Comparison of ENCODE assay signal across 37 mouse cellular contexts in the genomic region with DNA sequence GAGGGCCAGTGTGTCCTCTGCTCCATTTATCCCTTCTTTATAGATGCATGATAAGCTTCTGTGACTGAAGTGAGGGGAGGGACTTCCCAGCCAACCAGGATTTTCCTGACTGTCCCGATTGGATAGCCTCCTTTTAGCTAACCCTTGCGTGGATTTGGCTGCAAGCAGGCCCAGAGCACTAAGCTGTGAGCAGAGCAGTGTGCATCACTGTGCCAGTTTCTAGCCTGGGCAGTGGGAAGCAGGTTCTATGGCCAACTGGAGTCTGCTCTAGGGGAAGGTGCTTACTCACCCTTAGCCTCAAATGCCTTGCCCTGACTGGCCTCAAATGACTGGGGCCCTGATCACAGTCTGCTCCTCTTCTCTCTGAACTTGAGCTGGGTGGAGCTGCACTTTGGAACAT. TPM values are rescaled to one million over a fixed set of nuclear protein-coding genes. Genes with fewer than 3 reads are reported as not detected.
"Had no signal": no experiment of that assay in that cellular context is flagged by ENCODE, and none has a peak within 500 bp of the region (broad histone marks: within the 10 kb centered on the region; RNA-seq: fewer than 3 reads in every experiment).

No protein-coding gene starts in this region.

- H3K36me3 ChIP-seq: heart, embryonic 10.5 days; heart, embryonic 12.5 days; hindbrain, embryonic 10.5 days; hindbrain, embryonic 12.5 days; limb, embryonic 10.5 days; limb, embryonic 12.5 days; liver, embryonic 13.5 days; liver, embryonic 15.5 days had no signal

- H3K9me3 ChIP-seq: heart, embryonic 10.5 days; heart, embryonic 12.5 days; hindbrain, embryonic 10.5 days; hindbrain, embryonic 12.5 days; limb, embryonic 10.5 days; limb, embryonic 12.5 days; liver, embryonic 13.5 days; liver, embryonic 15.5 days had no signal

- H3K9ac ChIP-seq: heart, embryonic 12.5 days; hindbrain, embryonic 12.5 days; hindbrain, embryonic 14.5 days; limb, embryonic 12.5 days; liver, embryonic 13.5 days; liver, embryonic 15.5 days; liver, postnatal 0 days had no signal

- DNase-seq: heart, adult 2 months; heart, postnatal 10 days; heart, postnatal 4 days; kidney, adult 18-20 months; kidney, adult 8-10 months; kidney, postnatal 10 days; kidney, postnatal 25 days; kidney, postnatal 4 days; liver; liver, embryonic 13.5 days; liver, postnatal 0 days had no signal

- H3K4me3 ChIP-seq: heart, adult 2 months; heart, embryonic 10.5 days; heart, embryonic 12.5 days; hindbrain, embryonic 10.5 days; hindbrain, embryonic 12.5 days; layer of hippocampus, adult 2 months; left cerebral cortex, adult 2 months; limb, embryonic 10.5 days; limb, embryonic 12.5 days; liver, embryonic 13.5 days; liver, embryonic 15.5 days had no signal

- H3K27ac ChIP-seq: heart, adult 2 months; heart, embryonic 10.5 days; hindbrain, embryonic 10.5 days; hindbrain, embryonic 12.5 days; hindbrain, embryonic 14.5 days; layer of hippocampus, adult 2 months; left cerebral cortex, adult 2 months; limb, embryonic 10.5 days; limb, embryonic 12.5 days; liver, embryonic 13.5 days; liver, embryonic 15.5 days had no signal

- H3K4me2 ChIP-seq: heart, embryonic 12.5 days; hindbrain, embryonic 12.5 days; hindbrain, embryonic 14.5 days; limb, embryonic 12.5 days; liver, embryonic 11.5 days; liver, embryonic 13.5 days; liver, embryonic 15.5 days had no signal

- ATAC-seq: hindbrain, embryonic 16.5 days; inflammation-experienced regulatory T-cells, adult 6 months; intestine, embryonic 16.5 days; liver, postnatal 0 days had no signal

- H3K27me3 ChIP-seq: hindbrain, embryonic 12.5 days; liver, embryonic 13.5 days; liver, embryonic 15.5 days had no signal

- H3K4me1 ChIP-seq: heart, embryonic 10.5 days; heart, embryonic 12.5 days; hindbrain, embryonic 10.5 days; hindbrain, embryonic 12.5 days; liver, embryonic 13.5 days; liver, embryonic 15.5 days had no signal

RNA-seq across cellular contexts. Expression of a gene that starts 7.6 kb away (rescaled TPM):
- total RNA-seq: gastrocnemius, adult 8-10 months; granulocyte monocyte progenitor cell, adult 5-6 weeks had no signal
- polyA plus RNA-seq: inflammation-experienced regulatory T-cells, adult 6 months had no signal

RNA-seq across cellular contexts. Expression of a gene that starts 40.7 kb away (rescaled TPM):
- total RNA-seq: granulocyte monocyte progenitor cell, adult 5-6 weeks; heart, postnatal 10 days; heart, postnatal 25 days; heart, postnatal 4 days; layer of hippocampus, adult 2 months; left cerebral cortex, postnatal 36 days had no signal
- polyA plus RNA-seq: heart, embryonic 10.5 days; heart, embryonic 12.5 days; heart, embryonic 14.5 days; hindbrain, embryonic 10.5 days; hindbrain, embryonic 12.5 days; inflammation-experienced regulatory T-cells, adult 6 months; kidney, embryonic 14.5 days; kidney, embryonic 16.5 days; liver, embryonic 11.5 days; liver, embryonic 13.5 days had no signal

RNA-seq across cellular contexts. Expression of a gene that starts 54.6 kb away (rescaled TPM):
- polyA plus RNA-seq: heart, embryonic 10.5 days; heart, embryonic 12.5 days; inflammation-experienced regulatory T-cells, adult 6 months; limb, embryonic 10.5 days had no signal

RNA-seq across cellular contexts. Expression of a gene that starts 54.7 kb away (rescaled TPM):
- total RNA-seq: gastrocnemius, adult 8-10 months; granulocyte monocyte progenitor cell, adult 5-6 weeks; heart, adult 2 months; heart, postnatal 10 days; heart, postnatal 25 days; heart, postnatal 4 days; layer of hippocampus, adult 2 months; layer of hippocampus, postnatal 10 days; layer of hippocampus, postnatal 25 days; left cerebral cortex, adult 2 months; left cerebral cortex, postnatal 14 days; left cerebral cortex, postnatal 36 days had no signal
- polyA plus RNA-seq: heart, adult 2 months; heart, embryonic 10.5 days; heart, embryonic 12.5 days; heart, embryonic 14.5 days; heart, embryonic 16.5 days; hindbrain, embryonic 10.5 days; hindbrain, embryonic 12.5 days; hindbrain, embryonic 14.5 days; hindbrain, embryonic 16.5 days; inflammation-experienced regulatory T-cells, adult 6 months; intestine, embryonic 16.5 days; kidney, embryonic 14.5 days; kidney, embryonic 16.5 days; limb, embryonic 10.5 days; limb, embryonic 12.5 days; limb, embryonic 14.5 days; liver, embryonic 11.5 days; liver, embryonic 13.5 days had no signal

RNA-seq across cellular contexts. Expression of a gene that starts 54.7 kb away (rescaled TPM):
- total RNA-seq: gastrocnemius, adult 8-10 months; granulocyte monocyte progenitor cell, adult 5-6 weeks; heart, adult 2 months; heart, postnatal 10 days; heart, postnatal 25 days; heart, postnatal 4 days; layer of hippocampus, adult 2 months; layer of hippocampus, postnatal 10 days; layer of hippocampus, postnatal 25 days; left cerebral cortex, adult 2 months; left cerebral cortex, postnatal 14 days; left cerebral cortex, postnatal 36 days had no signal
- polyA plus RNA-seq: heart, embryonic 10.5 days; heart, embryonic 12.5 days; heart, embryonic 14.5 days; heart, embryonic 16.5 days; hindbrain, embryonic 10.5 days; hindbrain, embryonic 12.5 days; hindbrain, embryonic 14.5 days; inflammation-experienced regulatory T-cells, adult 6 months; limb, embryonic 10.5 days; limb, embryonic 12.5 days; limb, embryonic 14.5 days; liver, embryonic 11.5 days had no signal
